Mouse (Mus musculus): ENCODE data around the gene Gucy2g. TPM values are rescaled to one million over a fixed set of nuclear protein-coding genes. Genes with fewer than 3 reads are reported as not detected.

The Gucy2g gene
- polyA plus RNA-seq (2015; fragmentation: Nextera tagmentation; extraction: Ambion mirVana), result 0.08 TPM in 2 replicates

GRCm38 (mm10) chr19:55241186-55241645 is at the start of gene Gucy2g:
Gene Gucy2g, minus strand, starts transcription at chr19:55241236.
- Histone ChIP-seq H3K4me1 (replicated peaks; ENCODE audit: control insufficient read depth, insufficient read depth) (no peaks in the 10 kb centered on the region), H3K9me3 (ENCODE audit: control insufficient read depth, low read length) (no peaks in the 10 kb centered on the region), H3K36me3 (ENCODE audit: control insufficient read depth, insufficient read depth, low read length) (no peaks in the 10 kb centered on the region), H3K27ac (replicated peaks) (no peak within 1 kb of the TSS), H3K4me2 (replicated peaks; ENCODE audit: low read depth) (no peak within 1 kb of the TSS), H3K4me3 (ENCODE audit: low read depth, low read length) (no peak within 1 kb of the TSS), H3K9ac (ENCODE audit: low read length) (no peak within 1 kb of the TSS), H3K27me3 (ENCODE audit: control insufficient read depth, insufficient read depth, low read length) (no peaks in the 10 kb centered on the region)
- DNase-seq (ENCODE audit: low spot score), result no peak
- TF ChIP-seq EP300 (optimal IDR thresholded peaks at IDR 0.05) (no peak), CTCF (IDR thresholded peaks at IDR 0.05; ENCODE audit: low read depth) (no peak)
- ATAC-seq (ENCODE audit: low FRiP score, low TSS enrichment), result no peak
- WGBS, result 81% methylated on average over 6 of the region's 6 CpGs

- H3K27ac ChIP-seq (replicated peaks), result no peak overlapping the region
- no peaks in the 10 kb centered on the region for H3K4me1 ChIP-seq (replicated peaks; ENCODE audit: control insufficient read depth, insufficient read depth)
- no peaks in the 10 kb centered on the region for H3K27me3 ChIP-seq (ENCODE audit: control insufficient read depth, insufficient read depth, low read length)
- H3K9me3 ChIP-seq (ENCODE audit: control insufficient read depth, low read length), result no peaks in the 10 kb centered on the region
- no peak overlapping the region for H3K4me2 ChIP-seq (replicated peaks; ENCODE audit: low read depth)
- no peak for ATAC-seq (ENCODE audit: low FRiP score, low TSS enrichment)
- peaks cover 5% of the 10 kb centered on the region for H3K36me3 ChIP-seq (ENCODE audit: control insufficient read depth, insufficient read depth, low read length)
- no peak for TF ChIP-seq EP300 (optimal IDR thresholded peaks at IDR 0.05)
- no peak for TF ChIP-seq CTCF (IDR thresholded peaks at IDR 0.05; ENCODE audit: low read depth)
- no peak overlapping the region for H3K9ac ChIP-seq (ENCODE audit: low read length)
- DNase-seq (ENCODE audit: low spot score), result no peak
- no peak overlapping the region for H3K4me3 ChIP-seq (ENCODE audit: low read depth, low read length)
Observed at GRCm38 (mm10) chr19:55288974-55289373, 47.9 kb upstream of the Gucy2g start.

GRCm38 (mm10) chr19:55286034-55286433 is 45.0 kb upstream of the Gucy2g start:
- H3K4me1 ChIP-seq (replicated peaks; ENCODE audit: control insufficient read depth, insufficient read depth), result no peaks in the 10 kb centered on the region
- DNase-seq (ENCODE audit: low spot score), result no peak
- H3K9me3 ChIP-seq (ENCODE audit: control insufficient read depth, low read length), result no peaks in the 10 kb centered on the region
- H3K4me2 ChIP-seq (replicated peaks; ENCODE audit: low read depth), result no peak overlapping the region
- H3K9ac ChIP-seq (ENCODE audit: low read length), result no peak overlapping the region
- ATAC-seq (ENCODE audit: low FRiP score, low TSS enrichment), result no peak
- H3K27ac ChIP-seq (replicated peaks), result no peak overlapping the region
- no peaks in the 10 kb centered on the region for H3K27me3 ChIP-seq (ENCODE audit: control insufficient read depth, insufficient read depth, low read length)
- H3K36me3 ChIP-seq (ENCODE audit: control insufficient read depth, insufficient read depth, low read length), result peaks cover 4% of the 10 kb centered on the region; the same call in 1 of the 2 replicates
- H3K4me3 ChIP-seq (ENCODE audit: low read depth, low read length), result no peak overlapping the region
- WGBS, result 89% methylated on average over 4 of the region's 4 CpGs
- TF ChIP-seq CTCF (IDR thresholded peaks at IDR 0.05; ENCODE audit: low read depth), result no peak
- TF ChIP-seq EP300 (optimal IDR thresholded peaks at IDR 0.05), result no peak

- H3K4me2 ChIP-seq (replicated peaks; ENCODE audit: low read depth), result no peak overlapping the region
- peaks cover 9% of the 10 kb centered on the region; the same call in 1 of the 2 replicates for H3K36me3 ChIP-seq (ENCODE audit: control insufficient read depth, insufficient read depth, low read length)
- ATAC-seq (ENCODE audit: low FRiP score, low TSS enrichment) (no peak), DNase-seq (ENCODE audit: low spot score) (no peak)
- no peak for TF ChIP-seq CTCF (IDR thresholded peaks at IDR 0.05; ENCODE audit: low read depth)
- TF ChIP-seq EP300 (optimal IDR thresholded peaks at IDR 0.05), result no peak
- 87% methylated on average over 4 of the region's 4 CpGs for WGBS
- no peaks in the 10 kb centered on the region for H3K4me1 ChIP-seq (replicated peaks; ENCODE audit: control insufficient read depth, insufficient read depth)
- H3K27me3 ChIP-seq (ENCODE audit: control insufficient read depth, insufficient read depth, low read length), result no peaks in the 10 kb centered on the region
- no peak overlapping the region for H3K4me3 ChIP-seq (ENCODE audit: low read depth, low read length)
- no peak overlapping the region for H3K27ac ChIP-seq (replicated peaks)
- H3K9me3 ChIP-seq (ENCODE audit: control insufficient read depth, low read length), result no peaks in the 10 kb centered on the region
- no peak overlapping the region for H3K9ac ChIP-seq (ENCODE audit: low read length)
Observed at GRCm38 (mm10) chr19:55284093-55284492, 43.1 kb upstream of the Gucy2g start.

GRCm38 (mm10) chr19:55276770-55277169 is 35.7 kb upstream of the Gucy2g start:
- 81% methylated on average over 3 of the region's 3 CpGs for WGBS
- Histone ChIP-seq H3K27ac (replicated peaks) (no peak overlapping the region), H3K36me3 (ENCODE audit: control insufficient read depth, insufficient read depth, low read length) (peaks cover 4% of the 10 kb centered on the region; the same call in 1 of the 2 replicates), H3K4me1 (replicated peaks; ENCODE audit: control insufficient read depth, insufficient read depth) (no peaks in the 10 kb centered on the region), H3K27me3 (ENCODE audit: control insufficient read depth, insufficient read depth, low read length) (no peaks in the 10 kb centered on the region), H3K4me2 (replicated peaks; ENCODE audit: low read depth) (no peak overlapping the region), H3K9me3 (ENCODE audit: control insufficient read depth, low read length) (no peaks in the 10 kb centered on the region), H3K9ac (ENCODE audit: low read length) (no peak overlapping the region), H3K4me3 (ENCODE audit: low read depth, low read length) (no peak overlapping the region)
- DNase-seq (ENCODE audit: low spot score) (no peak), ATAC-seq (ENCODE audit: low FRiP score, low TSS enrichment) (no peak)
- TF ChIP-seq EP300 (optimal IDR thresholded peaks at IDR 0.05) (no peak), CTCF (IDR thresholded peaks at IDR 0.05; ENCODE audit: low read depth) (no peak)

- DNase-seq (ENCODE audit: low spot score), result no peak
- no peak overlapping the region for H3K27ac ChIP-seq (replicated peaks)
- no peak overlapping the region for H3K4me2 ChIP-seq (replicated peaks; ENCODE audit: low read depth)
- TF ChIP-seq CTCF (IDR thresholded peaks at IDR 0.05; ENCODE audit: low read depth), result no peak
- no peak for TF ChIP-seq EP300 (optimal IDR thresholded peaks at IDR 0.05)
- no peaks in the 10 kb centered on the region for H3K4me1 ChIP-seq (replicated peaks; ENCODE audit: control insufficient read depth, insufficient read depth)
- no peak for ATAC-seq (ENCODE audit: low FRiP score, low TSS enrichment)
- no peak overlapping the region for H3K4me3 ChIP-seq (ENCODE audit: low read depth, low read length)
- H3K36me3 ChIP-seq (ENCODE audit: control insufficient read depth, insufficient read depth, low read length), result peaks cover 4% of the 10 kb centered on the region; the same call in 1 of the 2 replicates
- no peak overlapping the region for H3K9ac ChIP-seq (ENCODE audit: low read length)
- no peaks in the 10 kb centered on the region for H3K27me3 ChIP-seq (ENCODE audit: control insufficient read depth, insufficient read depth, low read length)
- no peaks in the 10 kb centered on the region for H3K9me3 ChIP-seq (ENCODE audit: control insufficient read depth, low read length)
- WGBS, result 80% methylated on average over 4 of the region's 4 CpGs
Observed at GRCm38 (mm10) chr19:55276100-55276499, 35.1 kb upstream of the Gucy2g start.

All from stomach, postnatal 0 days (tissue).